In the genomic region with DNA sequence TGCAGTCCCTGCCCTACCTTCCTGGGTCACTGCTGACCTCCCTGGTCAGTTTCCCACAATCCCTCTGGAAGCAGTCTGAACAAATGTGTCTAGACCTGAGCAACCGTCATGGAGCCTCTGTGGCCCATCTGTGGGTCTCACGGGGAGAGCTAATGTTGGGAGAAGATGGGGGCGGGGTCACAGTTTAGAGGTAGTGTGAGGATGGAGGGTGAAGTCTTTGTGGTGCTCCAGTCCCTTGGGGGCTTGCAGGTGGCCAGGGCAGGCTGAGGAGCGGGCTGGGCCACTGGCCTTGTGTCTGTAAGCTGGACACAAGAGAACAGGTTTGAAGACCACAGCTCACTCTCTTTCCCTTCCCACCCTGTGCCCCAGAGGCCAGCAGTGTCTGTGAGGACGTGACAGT, we compare ENCODE assay signal across 14 mouse cellular contexts. TPM values are rescaled to one million over a fixed set of nuclear protein-coding genes. Genes with fewer than 3 reads are reported as not detected.
"Had no signal": no experiment of that assay in that cellular context is flagged by ENCODE, and none has a peak within 500 bp of the region (broad histone marks: within the 10 kb centered on the region; RNA-seq: fewer than 3 reads in every experiment).

No protein-coding gene starts in this region.

- ATAC-seq: midbrain, embryonic 13.5 days had no signal

- H3K27ac ChIP-seq: kidney, embryonic 15.5 days; left cerebral cortex, adult 2 months; limb, embryonic 10.5 days; liver, embryonic 13.5 days; lung, embryonic 15.5 days; midbrain, embryonic 13.5 days; neural tube, embryonic 13.5 days had no signal

- H3K4me3 ChIP-seq: kidney, embryonic 15.5 days; left cerebral cortex, adult 2 months; limb, embryonic 10.5 days; liver, embryonic 13.5 days; lung, embryonic 15.5 days; midbrain, embryonic 13.5 days; myocyte; neural tube, embryonic 13.5 days had no signal

- H3K4me1 ChIP-seq: kidney, embryonic 15.5 days; lung, embryonic 15.5 days; midbrain, embryonic 13.5 days; neural tube, embryonic 13.5 days had no signal

- H3K9me3 ChIP-seq: kidney, embryonic 15.5 days; limb, embryonic 10.5 days; liver, embryonic 13.5 days; lung, embryonic 15.5 days; midbrain, embryonic 13.5 days; neural tube, embryonic 13.5 days had no signal

- H3K4me2 ChIP-seq: kidney, embryonic 15.5 days; liver, embryonic 13.5 days; lung, embryonic 15.5 days; midbrain, embryonic 13.5 days; neural tube, embryonic 13.5 days had no signal

- H3K9ac ChIP-seq: kidney, embryonic 15.5 days; liver, embryonic 13.5 days; liver, postnatal 0 days; lung, embryonic 15.5 days; midbrain, embryonic 13.5 days; neural tube, embryonic 13.5 days had no signal

- H3K27me3 ChIP-seq: kidney, embryonic 15.5 days; liver, embryonic 13.5 days; lung, embryonic 15.5 days; midbrain, embryonic 13.5 days; neural tube, embryonic 13.5 days had no signal

- DNase-seq: kidney, postnatal 14 days; liver, embryonic 13.5 days; liver, postnatal 0 days; right cerebral cortex, postnatal 14 days; thymus, adult 18-20 months; thymus, postnatal 14 days had no signal

- H3K36me3 ChIP-seq: kidney, embryonic 15.5 days; limb, embryonic 10.5 days; liver, embryonic 13.5 days; lung, embryonic 15.5 days; midbrain, embryonic 13.5 days; neural tube, embryonic 13.5 days had no signal

RNA-seq across cellular contexts. Expression of gene Rd3, which starts 31.4 kb away (rescaled TPM):
- total RNA-seq: megakaryocyte progenitor cell, adult 5-6 weeks had no signal
- polyA plus RNA-seq: myocyte had no signal
